Mouse (Mus musculus) cerebellum, adult 2 months (tissue): ENCODE data around the gene Rap2b. TPM values are rescaled to one million over a fixed set of nuclear protein-coding genes. Genes with fewer than 3 reads are reported as not detected.

ENCODE experiments used
- DNase-seq, 2 experiments: peaks; one replicate each; pipeline ENCODE4 v3.0.0; 2021
- H3K27ac ChIP-seq: fragments of 200-500 bp; 2 replicates; pipeline ENCODE4 v1.5.1; 2012; ENCODE audit warnings: low read length, control low read depth, inconsistent platforms; ENCODE audit not compliant: insufficient read depth
- H3K27me3 ChIP-seq: fragments of 200-500 bp; 2 replicates; pipeline ENCODE4 v1.6.1; 2012; ENCODE audit warnings: inconsistent platforms, mild to moderate bottlenecking, low read length, moderate library complexity; ENCODE audit not compliant: control insufficient read depth, insufficient read depth
- H3K4me1 ChIP-seq: fragments of 200-500 bp; 2 replicates; pipeline ENCODE4 v1.6.1; 2011; ENCODE audit warnings: low read length; ENCODE audit not compliant: control insufficient read depth, insufficient read depth
- H3K4me3 ChIP-seq: fragments of 200-500 bp; replicated peaks from 2 replicates; pipeline ENCODE3; 2011; ENCODE audit warnings: mild to moderate bottlenecking, low read depth, low read length, control low read depth; ENCODE audit not compliant: insufficient read depth
- CTCF ChIP-seq: fragments of 200-500 bp; IDR thresholded peaks from 2 replicates; pipeline ENCODE4 v1.5.1; 2011; ENCODE audit warnings: low read depth, mild to moderate bottlenecking, control low read depth, low read length, moderate library complexity, borderline replicate concordance; ENCODE audit not compliant: insufficient read depth
- POLR2A ChIP-seq: fragments of 200-500 bp; IDR thresholded peaks from 2 replicates; pipeline ENCODE4 v1.6.1; 2011; ENCODE audit warnings: low read length, control low read depth, borderline replicate concordance; ENCODE audit not compliant: insufficient read depth
- WGBS: fragments of 180-500 bp; shearing (Covaris S2); methylation state at CpG from one replicate; pipeline ENCODE4 v1.1.7; 2018; 5-methylcytosine and 5-hydroxymethylcytosine counted together
- polyA plus RNA-seq: library from polyadenylated mRNA; depleted of rRNA; stranded (reverse); fragments of >200 nt; gene quantifications from 2 replicates; pipeline ENCODE4 v1.2.3, GENCODE M21; 2012

Gene Rap2b
- polyA plus RNA-seq, 1 experiment, result 4.9 TPM

DNA sequence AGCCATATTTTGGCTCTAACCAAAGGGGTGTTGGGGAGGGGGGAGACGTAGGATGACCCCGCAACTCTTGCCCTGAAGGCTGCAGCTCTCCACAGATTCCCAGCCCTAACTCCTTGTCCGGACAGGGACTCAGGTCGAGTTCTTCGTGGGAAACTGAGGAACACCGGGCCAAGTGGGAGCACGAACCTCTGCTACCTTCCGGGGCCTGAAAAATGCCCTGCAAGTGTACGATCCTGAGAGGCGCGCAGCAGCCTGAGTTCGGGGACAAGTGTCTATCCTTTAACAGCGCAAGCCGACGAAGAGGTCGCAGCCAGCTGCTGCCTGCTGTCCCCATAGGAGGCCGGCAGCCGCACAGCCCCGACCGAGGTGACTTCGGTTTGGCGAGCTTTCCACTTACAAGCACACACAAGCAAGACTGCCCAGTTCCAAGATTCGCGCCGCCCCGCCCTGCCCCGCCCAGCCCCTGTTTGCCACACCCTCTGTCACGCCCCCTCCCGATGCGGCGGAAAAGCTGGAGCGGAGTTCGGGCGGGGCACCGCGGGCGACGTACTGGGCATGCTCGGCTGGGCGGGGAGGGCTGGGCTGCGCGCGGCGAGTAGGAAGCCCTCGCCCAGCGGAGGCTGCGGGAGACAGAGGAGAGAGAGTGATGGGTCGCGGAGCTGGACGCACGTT lies 2.7 kb downstream of the Rap2b start:
- no peaks in the 10 kb centered on the region for H3K27me3 ChIP-seq
- peak; percentile 93 for DNase-seq
- H3K4me3 ChIP-seq, result peak overlapping the region; percentile 54
- no peaks in the 10 kb centered on the region for H3K4me1 ChIP-seq
- no peak overlapping the region for H3K27ac ChIP-seq
- under 1% methylated on average over 51 of the region's 51 CpGs for WGBS
- TF ChIP-seq CTCF (no peak), POLR2A (peak; percentile 76; the same call in 1 of the 2 replicates)

DNA sequence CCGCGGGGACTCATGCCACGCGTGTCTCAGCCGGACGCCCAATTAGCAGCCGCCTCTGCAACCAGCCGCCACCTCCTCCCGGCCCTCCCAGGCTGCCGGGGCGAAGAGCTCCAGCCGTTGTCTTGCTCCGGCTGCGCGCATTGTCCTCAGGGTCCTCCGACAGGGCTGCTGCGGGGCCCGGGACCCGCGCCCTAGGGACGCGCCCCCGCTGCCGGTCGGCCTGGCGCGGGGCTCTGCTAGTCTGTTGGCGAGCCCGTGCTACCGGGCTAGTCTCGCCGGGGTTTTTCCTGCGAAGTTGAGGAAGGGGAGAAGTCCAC lies 3.2 kb downstream of the Rap2b start:
- TF ChIP-seq CTCF, result no peak
- no peak for TF ChIP-seq POLR2A
- no peaks in the 10 kb centered on the region for H3K4me1 ChIP-seq
- DNase-seq, result no peak
- H3K27me3 ChIP-seq, result no peaks in the 10 kb centered on the region
- under 1% methylated on average over 33 of the region's 33 CpGs for WGBS
- no peak overlapping the region for H3K27ac ChIP-seq
- peak overlapping the region; percentile 54 for H3K4me3 ChIP-seq

DNA sequence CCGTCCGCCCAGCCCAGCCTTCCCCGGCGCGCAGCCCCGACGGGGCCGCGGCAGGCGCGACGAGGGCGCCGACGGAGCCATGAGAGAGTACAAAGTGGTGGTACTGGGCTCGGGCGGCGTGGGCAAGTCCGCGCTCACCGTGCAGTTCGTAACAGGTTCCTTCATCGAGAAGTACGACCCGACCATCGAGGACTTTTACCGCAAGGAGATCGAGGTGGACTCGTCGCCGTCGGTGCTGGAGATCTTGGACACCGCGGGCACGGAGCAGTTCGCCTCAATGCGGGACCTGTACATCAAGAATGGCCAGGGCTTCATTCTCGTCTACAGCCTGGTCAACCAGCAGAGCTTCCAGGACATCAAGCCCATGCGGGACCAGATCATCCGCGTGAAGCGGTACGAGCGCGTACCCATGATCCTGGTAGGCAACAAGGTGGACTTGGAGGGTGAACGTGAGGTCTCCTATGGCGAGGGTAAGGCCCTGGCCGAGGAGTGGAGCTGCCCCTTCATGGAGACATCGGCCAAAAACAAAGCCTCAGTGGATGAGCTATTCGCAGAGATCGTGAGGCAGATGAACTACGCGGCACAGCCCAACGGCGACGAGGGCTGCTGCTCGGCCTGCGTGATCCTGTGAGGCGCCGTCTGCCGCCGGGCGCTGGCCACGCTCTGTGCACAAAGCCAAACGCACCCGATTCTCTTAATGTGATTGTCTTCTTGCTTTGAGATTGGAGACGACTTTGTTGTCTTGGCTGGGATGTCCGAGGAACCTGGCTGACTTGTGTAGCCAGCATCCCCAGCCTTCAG lies 3.7 kb downstream of the Rap2b start:
- no peak for TF ChIP-seq CTCF
- TF ChIP-seq POLR2A, result no peak
- Histone ChIP-seq H3K4me3 (peak overlapping the region; percentile 54), H3K27ac (no peak overlapping the region), H3K27me3 (no peaks in the 10 kb centered on the region), H3K4me1 (no peaks in the 10 kb centered on the region)
- WGBS, result under 1% methylated on average over 68 of the region's 68 CpGs
- DNase-seq, result peak; percentile 56 to 66

DNA sequence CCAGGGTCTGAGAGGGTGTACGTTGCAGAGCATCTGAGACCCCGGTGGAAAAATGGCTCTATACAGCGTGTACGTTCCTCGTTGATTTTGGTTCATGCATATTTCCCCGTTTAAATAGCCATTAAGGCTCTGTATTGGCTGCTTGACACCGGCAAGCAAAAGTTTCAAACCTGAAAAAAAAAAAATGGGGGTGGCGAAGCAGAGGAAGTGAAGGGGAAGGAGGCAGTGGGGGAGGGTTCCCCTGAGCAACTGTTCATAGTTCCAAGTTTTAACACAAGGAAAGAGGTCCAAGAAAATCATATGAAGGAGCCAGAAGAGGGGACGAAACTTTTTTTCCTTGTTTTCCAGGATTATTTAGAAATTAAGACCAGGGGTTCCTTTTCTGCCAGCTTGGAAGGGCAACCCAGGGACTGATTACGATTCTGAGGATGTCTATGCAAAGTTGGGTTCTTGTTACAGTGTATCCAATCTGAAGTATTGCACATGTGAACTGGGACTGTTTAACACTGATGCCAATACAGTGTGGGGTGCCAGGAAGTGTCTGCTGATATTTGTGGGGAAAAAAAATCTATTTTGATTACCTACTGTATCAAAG lies 4.4 kb downstream of the Rap2b start, which contains the start of gene B430305J03Rik:
Gene B430305J03Rik (minus strand): TSS at position 173 of the 595 bp plus-strand sequence.
- 4% methylated on average over 10 of the region's 10 CpGs for WGBS
- H3K4me1 ChIP-seq, result no peaks in the 10 kb centered on the region
- TF ChIP-seq CTCF, result no peak
- no peak for TF ChIP-seq POLR2A
- no peaks in the 10 kb centered on the region for H3K27me3 ChIP-seq
- peak within 1 kb of the TSS; percentile 54 for H3K4me3 ChIP-seq
- H3K27ac ChIP-seq, result no peak within 1 kb of the TSS
- no peak for DNase-seq

DNA sequence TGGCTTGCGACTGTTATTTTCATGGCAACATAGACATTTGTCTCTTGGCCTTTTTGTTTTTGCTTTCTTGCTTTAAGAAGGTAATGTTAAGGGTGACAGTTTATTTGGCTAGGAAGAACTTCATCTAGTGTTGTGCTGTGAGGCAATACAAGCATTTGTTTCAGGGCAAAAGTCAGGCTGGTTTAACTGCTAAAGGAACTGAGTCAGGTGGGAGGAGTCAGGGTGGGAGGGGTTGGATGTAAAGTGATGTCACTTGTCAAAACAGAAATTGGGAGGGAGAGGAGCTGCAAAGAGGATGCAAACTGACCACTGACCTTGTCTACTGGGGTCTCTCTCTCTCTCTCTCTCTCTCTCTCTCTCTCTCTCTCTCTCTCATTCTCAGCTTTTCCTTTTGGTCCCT lies 7.0 kb downstream of the Rap2b start:
- TF ChIP-seq CTCF, result no peak
- TF ChIP-seq POLR2A, result no peak
- H3K27me3 ChIP-seq, result no peaks in the 10 kb centered on the region
- no peaks in the 10 kb centered on the region for H3K4me1 ChIP-seq
- no peak for DNase-seq
- no peak overlapping the region for H3K4me3 ChIP-seq
- 98% methylated on average over 1 of the region's 1 CpGs for WGBS
- no peak overlapping the region for H3K27ac ChIP-seq

DNA sequence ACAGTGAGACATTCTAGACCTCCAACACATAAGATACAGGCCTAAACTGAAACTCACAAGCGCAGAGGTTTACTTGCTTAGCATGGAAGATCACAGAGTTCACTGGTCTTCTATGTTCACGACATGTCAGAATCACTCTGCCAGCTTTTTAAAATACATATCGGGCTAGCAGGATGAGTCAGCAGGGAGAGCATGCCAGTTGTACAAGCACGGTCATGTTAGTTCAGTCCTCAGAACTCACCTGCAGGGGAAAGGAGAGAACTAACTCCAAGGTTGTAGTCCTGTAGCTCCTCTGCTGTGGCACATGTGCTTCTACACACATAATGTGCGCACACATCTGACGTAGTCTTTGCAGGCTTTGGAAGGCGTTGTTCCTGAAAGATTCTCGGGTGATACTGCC lies 14.6 kb downstream of the Rap2b start:
- DNase-seq, result no peak
- Histone ChIP-seq H3K27ac (no peak overlapping the region), H3K4me1 (no peaks in the 10 kb centered on the region), H3K27me3 (no peaks in the 10 kb centered on the region), H3K4me3 (no peak overlapping the region)
- WGBS, result 90% methylated on average over 8 of the region's 8 CpGs
- TF ChIP-seq CTCF (no peak), POLR2A (no peak)

DNA sequence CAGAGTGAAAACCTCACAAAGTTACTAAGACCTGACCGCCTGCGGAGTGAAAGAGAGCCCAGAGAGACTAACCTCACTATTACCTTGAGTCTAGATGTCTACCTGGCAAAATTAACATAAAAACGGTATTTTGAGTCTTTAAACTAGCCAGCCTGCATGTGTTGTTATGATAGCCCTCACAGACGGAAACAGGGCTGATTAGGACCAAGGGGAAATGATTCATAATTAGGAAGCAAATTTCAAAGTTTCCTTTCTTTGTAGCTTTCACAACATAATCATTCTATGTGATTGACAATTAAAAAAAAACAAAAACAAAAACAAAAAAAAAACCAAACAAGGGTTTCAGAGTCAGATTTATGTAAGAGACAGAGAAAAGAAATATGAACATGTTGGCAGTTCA lies 24.9 kb downstream of the Rap2b start:
- 86% methylated on average over 4 of the region's 4 CpGs for WGBS
- Histone ChIP-seq H3K27me3 (no peaks in the 10 kb centered on the region), H3K4me3 (no peak overlapping the region), H3K27ac (no peak overlapping the region), H3K4me1 (no peaks in the 10 kb centered on the region)
- no peak for DNase-seq
- TF ChIP-seq CTCF (no peak), POLR2A (no peak)

DNA sequence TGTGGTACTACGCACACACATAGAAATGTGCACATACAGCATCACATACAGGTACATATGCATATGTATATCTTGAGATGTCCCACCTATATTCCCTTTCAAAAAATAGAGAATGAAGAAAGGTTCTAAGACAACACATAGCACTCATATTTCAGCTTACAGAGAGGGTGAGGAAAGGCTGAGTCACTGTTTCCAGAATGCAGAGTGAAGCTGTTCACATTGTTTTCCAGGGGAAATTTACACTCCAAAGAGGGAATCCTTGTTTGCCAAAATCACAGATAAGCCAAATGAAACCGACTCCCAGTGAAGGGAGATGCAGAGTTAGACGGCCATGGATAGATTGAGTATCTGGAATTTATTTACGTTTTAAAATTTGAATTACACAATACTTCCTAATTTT lies 30.1 kb downstream of the Rap2b start:
- DNase-seq, result no peak
- WGBS, result 77% methylated on average over 4 of the region's 4 CpGs
- TF ChIP-seq POLR2A, result no peak
- no peak for TF ChIP-seq CTCF
- Histone ChIP-seq H3K4me3 (no peak overlapping the region), H3K4me1 (no peaks in the 10 kb centered on the region), H3K27me3 (no peaks in the 10 kb centered on the region), H3K27ac (no peak overlapping the region)
